Mouse (Mus musculus) MN1 (cell line): ENCODE measurements around the gene Zmat3.

Source experiments
- DNase-seq: peaks from one replicate; pipeline ENCODE4 v3.0.0-alpha.2; 2016; ENCODE audit warnings: low spot score

The Zmat3 gene

GRCm38 (mm10) chr3:32365546-32366245 lies at the start of gene Zmat3:
Gene Zmat3 (minus strand): TSS chr3:32366014.
- peak; percentile 75 for DNase-seq

GRCm38 (mm10) chr3:32414381-32414780 lies 48.6 kb upstream of the Zmat3 start:
- no peak for DNase-seq

GRCm38 (mm10) chr3:32412502-32413044 lies 46.8 kb upstream of the Zmat3 start:
- no peak for DNase-seq

GRCm38 (mm10) chr3:32408811-32409273 lies 43.0 kb upstream of the Zmat3 start:
- DNase-seq = no peak

- no peak for DNase-seq
Measured at GRCm38 (mm10) chr3:32406804-32407203, 41.0 kb upstream of the Zmat3 start.

- no peak for DNase-seq
Measured at GRCm38 (mm10) chr3:32405699-32406098, 39.9 kb upstream of the Zmat3 start.

GRCm38 (mm10) chr3:32402990-32403885 lies 37.4 kb upstream of the Zmat3 start:
- DNase-seq = no peak

GRCm38 (mm10) chr3:32401591-32401990 lies 35.8 kb upstream of the Zmat3 start:
- DNase-seq = no peak

GRCm38 (mm10) chr3:32399931-32400330 lies 34.1 kb upstream of the Zmat3 start:
- DNase-seq = no peak

GRCm38 (mm10) chr3:32399381-32399780 lies 33.6 kb upstream of the Zmat3 start:
- DNase-seq = no peak

GRCm38 (mm10) chr3:32398623-32399022 lies 32.8 kb upstream of the Zmat3 start:
- no peak for DNase-seq

GRCm38 (mm10) chr3:32398175-32398538 lies 32.3 kb upstream of the Zmat3 start:
- no peak for DNase-seq

GRCm38 (mm10) chr3:32397461-32398174 lies 31.8 kb upstream of the Zmat3 start, which contains the start of gene Pik3ca:
Gene Pik3ca (plus strand): TSS chr3:32397671.
- DNase-seq = peak; percentile 62

GRCm38 (mm10) chr3:32396794-32397460 lies 31.1 kb upstream of the Zmat3 start:
- peak; percentile 98 for DNase-seq

GRCm38 (mm10) chr3:32395771-32396551 lies 30.1 kb upstream of the Zmat3 start:
- peak; percentile 49 for DNase-seq

GRCm38 (mm10) chr3:32393986-32394385 lies 28.2 kb upstream of the Zmat3 start:
- peak; percentile 1 for DNase-seq

GRCm38 (mm10) chr3:32392841-32393240 lies 27.0 kb upstream of the Zmat3 start:
- peak; percentile 1 for DNase-seq

GRCm38 (mm10) chr3:32381556-32381955 lies 15.7 kb upstream of the Zmat3 start:
- peak; percentile 3 for DNase-seq

- peak; percentile 6 for DNase-seq
Measured at GRCm38 (mm10) chr3:32379891-32380290, 14.1 kb upstream of the Zmat3 start.

GRCm38 (mm10) chr3:32373236-32373635 lies 7.4 kb upstream of the Zmat3 start:
- no peak for DNase-seq

GRCm38 (mm10) chr3:32372470-32372869 lies 6.7 kb upstream of the Zmat3 start:
- no peak for DNase-seq
